Comparison of ENCODE assay signal across 12 mouse cellular contexts in the genomic region with DNA sequence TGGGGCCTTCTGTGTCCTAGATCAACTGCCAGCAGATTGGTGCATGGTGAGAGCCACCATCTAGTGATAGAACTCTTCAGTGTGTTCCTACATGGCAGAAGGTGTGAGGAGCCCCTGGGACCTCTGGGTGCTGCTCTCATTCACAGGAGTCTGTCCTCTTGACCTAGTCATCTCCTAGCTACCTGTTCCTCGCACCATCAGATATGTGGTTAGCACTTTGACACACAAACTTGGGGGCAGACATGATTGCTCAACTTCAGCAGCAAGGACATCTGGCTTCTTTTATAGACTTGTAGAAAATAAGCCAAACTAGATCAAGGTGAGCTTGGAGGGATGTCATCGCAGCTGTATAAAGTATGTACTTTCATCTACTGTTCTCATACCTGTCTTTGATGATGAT.
"Had no signal": no experiment of that assay in that cellular context is flagged by ENCODE, and none has a peak within 500 bp of the region (broad histone marks: within the 10 kb centered on the region; RNA-seq: fewer than 3 reads in every experiment).

No protein-coding gene starts in this region.

- DNase-seq: left cerebral cortex, postnatal 4 days; liver; liver, embryonic 13.5 days; liver, postnatal 0 days; lung, adult 18-20 months; lung, adult 2 months; lung, embryonic 14.5 days; lung, postnatal 10 days; lung, postnatal 14 days; lung, postnatal 36 days; lung, postnatal 4 days; midbrain, embryonic 14.5 days had no signal
